Mouse (Mus musculus): ENCODE results near the gene Tyw1. TPM values are rescaled to one million over a fixed set of nuclear protein-coding genes. Genes with fewer than 3 reads are reported as not detected.

Tyw1 gene
- polyA plus RNA-seq, 1 experiment from 2014 or later: 28.5 TPM

DNA sequence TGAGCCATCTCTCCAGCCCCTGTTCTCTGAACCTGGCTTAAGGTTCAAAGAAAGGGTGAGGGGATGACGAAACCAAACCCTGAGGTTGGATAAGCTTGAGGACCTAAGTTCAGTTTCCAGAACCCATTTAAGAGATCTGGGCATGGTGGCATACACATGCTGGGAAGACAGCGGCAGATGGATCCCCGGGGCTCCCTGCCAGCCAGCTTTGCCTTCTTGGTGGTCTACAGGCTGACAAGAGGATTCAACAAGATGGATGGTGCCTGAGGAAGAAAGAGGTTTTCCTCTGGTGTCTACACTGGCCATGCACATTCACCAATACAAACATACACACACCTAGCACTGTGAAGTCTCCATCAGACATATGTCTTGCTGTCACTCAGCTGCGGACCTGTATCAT, 37.6 kb downstream of the Tyw1 start:
- DNase-seq (ENCODE audit: low spot score) (no peak), ATAC-seq (replicated peaks; ENCODE audit: low FRiP score) (no peak)
- no peaks in the 10 kb centered on the region for H3K27me3 ChIP-seq (replicated peaks; ENCODE audit: control insufficient read depth, insufficient read depth, low read length)
- no peak overlapping the region for H3K4me2 ChIP-seq
- no peaks in the 10 kb centered on the region for H3K9me3 ChIP-seq (ENCODE audit: control insufficient read depth, low read length)
- H3K4me1 ChIP-seq (replicated peaks; ENCODE audit: control insufficient read depth, insufficient read depth, low read length): no peaks in the 10 kb centered on the region
- H3K4me3 ChIP-seq (ENCODE audit: low read depth, low read length): no peak overlapping the region
- H3K27ac ChIP-seq (ENCODE audit: low read depth, low read length): no peak overlapping the region
- H3K36me3 ChIP-seq (ENCODE audit: control insufficient read depth, insufficient read depth, low read length): peaks cover 27% of the 10 kb centered on the region
- no peak overlapping the region for H3K9ac ChIP-seq (ENCODE audit: low read depth, low read length)
- 85% methylated on average over 4 of the region's 4 CpGs for WGBS

DNA sequence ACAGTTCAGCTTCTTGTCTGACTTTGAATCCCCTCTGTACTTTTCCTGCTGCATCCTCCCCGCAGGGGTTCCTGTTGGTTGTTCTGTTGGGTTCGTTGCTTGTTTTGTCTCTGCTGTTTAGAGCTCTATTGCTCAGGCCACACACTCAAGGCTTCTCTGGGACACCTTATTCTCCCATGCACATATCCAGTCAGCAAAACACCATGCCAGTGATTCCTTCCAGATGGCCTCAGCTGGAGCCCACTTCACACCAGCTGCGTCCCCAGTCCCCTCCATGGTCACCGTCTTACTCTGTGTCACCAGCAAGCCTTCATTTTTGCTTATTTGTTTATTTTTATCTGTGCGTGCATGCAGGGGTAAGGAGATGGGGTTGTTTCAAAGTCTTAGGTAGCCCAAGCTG, 38.5 kb downstream of the Tyw1 start:
- no peak overlapping the region for H3K9ac ChIP-seq (ENCODE audit: low read depth, low read length)
- no peaks in the 10 kb centered on the region for H3K27me3 ChIP-seq (replicated peaks; ENCODE audit: control insufficient read depth, insufficient read depth, low read length)
- 86% methylated on average over 5 of the region's 5 CpGs for WGBS
- H3K4me3 ChIP-seq (ENCODE audit: low read depth, low read length): no peak overlapping the region
- no peak for DNase-seq (ENCODE audit: low spot score)
- peaks cover 21% of the 10 kb centered on the region; the same call in 1 of the 2 replicates for H3K36me3 ChIP-seq (ENCODE audit: control insufficient read depth, insufficient read depth, low read length)
- no peak overlapping the region for H3K27ac ChIP-seq (ENCODE audit: low read depth, low read length)
- H3K4me2 ChIP-seq: no peak overlapping the region
- no peaks in the 10 kb centered on the region for H3K4me1 ChIP-seq (replicated peaks; ENCODE audit: control insufficient read depth, insufficient read depth, low read length)
- no peak for ATAC-seq (replicated peaks; ENCODE audit: low FRiP score)
- H3K9me3 ChIP-seq (ENCODE audit: control insufficient read depth, low read length): no peaks in the 10 kb centered on the region

DNA sequence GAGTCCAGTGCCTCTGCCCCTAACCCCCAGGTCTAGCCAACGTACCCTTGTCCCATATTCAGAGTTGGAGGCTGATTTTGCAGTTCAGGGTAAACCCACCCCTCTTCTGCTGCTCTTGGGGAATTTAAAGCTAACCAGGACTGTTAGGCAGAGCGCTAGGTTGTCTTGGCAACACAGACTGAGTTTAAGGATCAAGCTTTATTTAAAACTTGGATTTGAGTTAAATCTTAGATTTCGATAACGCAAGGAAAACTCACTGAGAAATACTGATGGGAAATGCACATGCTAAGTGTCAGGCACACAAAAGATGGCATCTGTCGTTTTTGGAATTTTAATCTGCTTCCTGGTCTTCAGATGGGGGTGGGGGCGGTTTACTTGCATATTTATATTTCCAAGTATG, 39.2 kb downstream of the Tyw1 start:
- Histone ChIP-seq H3K4me1 (replicated peaks; ENCODE audit: control insufficient read depth, insufficient read depth, low read length) (no peaks in the 10 kb centered on the region), H3K27ac (ENCODE audit: low read depth, low read length) (no peak overlapping the region), H3K27me3 (replicated peaks; ENCODE audit: control insufficient read depth, insufficient read depth, low read length) (no peaks in the 10 kb centered on the region), H3K4me3 (ENCODE audit: low read depth, low read length) (no peak overlapping the region), H3K4me2 (no peak overlapping the region), H3K36me3 (ENCODE audit: control insufficient read depth, insufficient read depth, low read length) (peaks cover 20% of the 10 kb centered on the region; the same call in 1 of the 2 replicates), H3K9me3 (ENCODE audit: control insufficient read depth, low read length) (no peaks in the 10 kb centered on the region), H3K9ac (ENCODE audit: low read depth, low read length) (no peak overlapping the region)
- 91% methylated on average over 6 of the region's 6 CpGs for WGBS
- no peak for ATAC-seq (replicated peaks; ENCODE audit: low FRiP score)
- DNase-seq (ENCODE audit: low spot score): no peak

DNA sequence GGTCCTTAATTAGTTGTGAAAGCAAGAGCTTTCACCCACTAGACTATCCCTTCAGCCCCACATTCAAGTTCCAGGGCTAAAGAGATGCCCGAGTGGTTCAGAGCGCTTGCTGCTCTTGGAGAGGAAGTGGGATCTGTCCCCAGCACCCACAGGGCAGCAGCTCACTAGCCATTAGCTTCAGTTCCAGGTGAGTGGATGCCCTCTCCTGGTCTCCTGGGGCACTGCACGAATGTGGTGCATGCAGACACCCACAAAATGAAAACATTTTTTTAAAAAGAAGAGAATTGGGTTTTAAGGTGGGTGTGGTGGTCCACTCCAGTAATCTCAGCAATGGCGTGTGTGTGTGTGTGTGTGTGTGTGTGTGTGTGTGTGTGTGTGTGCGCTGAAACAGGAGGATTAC, 40.7 kb downstream of the Tyw1 start:
- Histone ChIP-seq H3K4me3 (ENCODE audit: low read depth, low read length) (no peak overlapping the region), H3K36me3 (ENCODE audit: control insufficient read depth, insufficient read depth, low read length) (peaks cover 18% of the 10 kb centered on the region; the same call in 1 of the 2 replicates), H3K27me3 (replicated peaks; ENCODE audit: control insufficient read depth, insufficient read depth, low read length) (no peaks in the 10 kb centered on the region), H3K9ac (ENCODE audit: low read depth, low read length) (no peak overlapping the region), H3K4me1 (replicated peaks; ENCODE audit: control insufficient read depth, insufficient read depth, low read length) (no peaks in the 10 kb centered on the region), H3K9me3 (ENCODE audit: control insufficient read depth, low read length) (no peaks in the 10 kb centered on the region), H3K27ac (ENCODE audit: low read depth, low read length) (no peak overlapping the region), H3K4me2 (no peak overlapping the region)
- no peak for ATAC-seq (replicated peaks; ENCODE audit: low FRiP score)
- DNase-seq (ENCODE audit: low spot score): no peak
- WGBS: 86% methylated on average over 5 of the region's 5 CpGs

DNA sequence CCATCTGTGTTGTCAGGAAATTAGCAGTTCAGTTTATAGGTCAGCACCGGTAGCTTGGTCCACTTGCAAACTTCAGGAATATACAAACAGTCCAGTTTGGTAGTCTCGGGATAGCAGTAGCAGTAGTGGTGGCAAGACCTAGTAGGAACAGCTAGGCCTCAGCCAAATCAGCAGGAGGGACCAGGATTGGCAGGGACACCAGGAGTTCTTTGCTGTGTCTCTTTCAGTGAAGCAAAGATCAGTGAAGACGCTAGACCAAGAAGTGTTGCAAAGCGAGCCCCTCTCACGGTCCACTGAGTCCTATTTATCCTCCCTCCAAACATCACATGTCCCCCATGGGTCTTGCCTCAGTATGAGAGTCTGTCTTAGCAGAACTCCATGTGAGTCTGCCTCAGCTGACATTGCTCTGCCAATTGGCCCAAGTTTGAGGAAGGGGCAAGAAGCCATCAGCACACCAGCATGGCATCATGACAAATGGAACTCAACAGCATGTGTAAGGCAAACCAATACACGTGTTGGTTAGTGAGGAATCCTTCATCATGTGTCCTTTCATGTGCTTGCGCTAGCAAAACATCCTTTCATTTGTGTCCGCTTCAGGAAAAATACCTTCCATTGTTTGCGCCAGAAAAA, 43.5 kb downstream of the Tyw1 start:
- Histone ChIP-seq H3K27me3 (replicated peaks; ENCODE audit: control insufficient read depth, insufficient read depth, low read length) (no peaks in the 10 kb centered on the region), H3K4me2 (no peak overlapping the region), H3K36me3 (ENCODE audit: control insufficient read depth, insufficient read depth, low read length) (peaks cover 26% of the 10 kb centered on the region), H3K9ac (ENCODE audit: low read depth, low read length) (no peak overlapping the region), H3K4me3 (ENCODE audit: low read depth, low read length) (no peak overlapping the region), H3K9me3 (ENCODE audit: control insufficient read depth, low read length) (no peaks in the 10 kb centered on the region), H3K4me1 (replicated peaks; ENCODE audit: control insufficient read depth, insufficient read depth, low read length) (no peaks in the 10 kb centered on the region), H3K27ac (ENCODE audit: low read depth, low read length) (no peak overlapping the region)
- 93% methylated on average over 9 of the region's 9 CpGs for WGBS
- DNase-seq (ENCODE audit: low spot score) (no peak), ATAC-seq (replicated peaks; ENCODE audit: low FRiP score) (no peak)

DNA sequence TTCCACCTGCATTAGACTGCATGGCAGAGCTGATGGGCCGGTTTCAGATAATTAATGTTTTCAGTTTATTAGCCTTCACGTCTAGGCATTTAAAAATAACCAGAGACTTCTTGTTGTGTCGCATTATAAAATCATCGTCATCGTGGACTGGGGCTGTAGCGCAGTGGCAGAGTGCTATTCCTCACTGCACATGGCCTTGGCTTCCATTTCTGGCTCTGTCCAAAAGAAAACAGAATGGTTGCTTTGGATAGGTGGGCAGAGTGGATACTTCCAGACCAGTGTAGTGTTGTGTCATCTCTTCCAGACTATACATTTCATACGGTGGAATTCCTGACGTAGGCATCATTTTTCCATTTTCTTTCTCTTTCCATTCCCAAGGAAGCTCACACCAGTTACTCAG, 44.1 kb downstream of the Tyw1 start:
- no peak overlapping the region for H3K9ac ChIP-seq (ENCODE audit: low read depth, low read length)
- no peak overlapping the region for H3K27ac ChIP-seq (ENCODE audit: low read depth, low read length)
- H3K4me2 ChIP-seq: no peak overlapping the region
- H3K9me3 ChIP-seq (ENCODE audit: control insufficient read depth, low read length): no peaks in the 10 kb centered on the region
- DNase-seq (ENCODE audit: low spot score) (no peak), ATAC-seq (replicated peaks; ENCODE audit: low FRiP score) (no peak)
- no peaks in the 10 kb centered on the region for H3K27me3 ChIP-seq (replicated peaks; ENCODE audit: control insufficient read depth, insufficient read depth, low read length)
- WGBS: 95% methylated on average over 8 of the region's 8 CpGs
- no peaks in the 10 kb centered on the region for H3K4me1 ChIP-seq (replicated peaks; ENCODE audit: control insufficient read depth, insufficient read depth, low read length)
- peaks cover 31% of the 10 kb centered on the region for H3K36me3 ChIP-seq (ENCODE audit: control insufficient read depth, insufficient read depth, low read length)
- no peak overlapping the region for H3K4me3 ChIP-seq (ENCODE audit: low read depth, low read length)

- Histone ChIP-seq H3K4me1 (replicated peaks; ENCODE audit: control insufficient read depth, insufficient read depth, low read length) (no peaks in the 10 kb centered on the region), H3K36me3 (ENCODE audit: control insufficient read depth, insufficient read depth, low read length) (peaks cover 29% of the 10 kb centered on the region), H3K27ac (ENCODE audit: low read depth, low read length) (no peak overlapping the region), H3K4me2 (no peak overlapping the region), H3K9me3 (ENCODE audit: control insufficient read depth, low read length) (no peaks in the 10 kb centered on the region), H3K9ac (ENCODE audit: low read depth, low read length) (no peak overlapping the region), H3K4me3 (ENCODE audit: low read depth, low read length) (no peak overlapping the region), H3K27me3 (replicated peaks; ENCODE audit: control insufficient read depth, insufficient read depth, low read length) (no peaks in the 10 kb centered on the region)
- DNase-seq (ENCODE audit: low spot score): no peak
- 92% methylated on average over 6 of the region's 6 CpGs for WGBS
- no peak for ATAC-seq (replicated peaks; ENCODE audit: low FRiP score)
Observed at GRCm38 (mm10) chr5:130303611-130304010, 48.2 kb downstream of the Tyw1 start.

DNA sequence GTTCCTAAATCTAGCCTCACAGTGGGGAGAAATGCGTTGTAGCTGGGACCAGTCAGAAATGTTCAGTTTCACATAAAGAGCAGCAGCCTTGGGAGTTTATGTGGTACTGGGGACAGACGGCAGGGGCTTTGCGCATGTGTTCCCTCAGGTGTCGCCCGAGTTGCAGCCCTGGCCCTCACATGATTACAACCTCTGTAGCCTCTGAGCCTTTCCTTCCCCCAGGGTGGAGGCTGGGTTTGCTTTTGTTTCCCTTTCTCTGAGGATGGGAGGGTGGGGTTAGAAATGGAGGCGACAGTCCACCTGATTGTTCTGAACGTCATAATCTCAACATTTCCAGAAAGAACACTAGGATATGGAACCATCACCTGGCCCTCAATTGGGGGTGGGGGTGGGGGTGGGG, 52.5 kb downstream of the Tyw1 start:
- H3K27ac ChIP-seq (ENCODE audit: low read depth, low read length): no peak overlapping the region
- no peaks in the 10 kb centered on the region for H3K27me3 ChIP-seq (replicated peaks; ENCODE audit: control insufficient read depth, insufficient read depth, low read length)
- no peak for ATAC-seq (replicated peaks; ENCODE audit: low FRiP score)
- no peak overlapping the region for H3K4me3 ChIP-seq (ENCODE audit: low read depth, low read length)
- 84% methylated on average over 7 of the region's 7 CpGs for WGBS
- H3K4me1 ChIP-seq (replicated peaks; ENCODE audit: control insufficient read depth, insufficient read depth, low read length): no peaks in the 10 kb centered on the region
- no peak overlapping the region for H3K4me2 ChIP-seq
- no peak for DNase-seq (ENCODE audit: low spot score)
- no peaks in the 10 kb centered on the region for H3K9me3 ChIP-seq (ENCODE audit: control insufficient read depth, low read length)
- no peak overlapping the region for H3K9ac ChIP-seq (ENCODE audit: low read depth, low read length)
- H3K36me3 ChIP-seq (ENCODE audit: control insufficient read depth, insufficient read depth, low read length): peaks cover 18% of the 10 kb centered on the region

- 93% methylated on average over 4 of the region's 4 CpGs for WGBS
Observed at GRCm38 (mm10) chr5:130310077-130310476, 54.7 kb downstream of the Tyw1 start.

More at GRCm38 (mm10) chr5:130310077-130310476, 54.7 kb downstream of the Tyw1 start:
- DNase-seq (ENCODE audit: low spot score): no peak
- H3K27me3 ChIP-seq (replicated peaks; ENCODE audit: control insufficient read depth, insufficient read depth, low read length): no peaks in the 10 kb centered on the region
- H3K27ac ChIP-seq (ENCODE audit: low read depth, low read length): no peak overlapping the region
- H3K4me3 ChIP-seq (ENCODE audit: low read depth, low read length): no peak overlapping the region
- H3K9ac ChIP-seq (ENCODE audit: low read depth, low read length): no peak overlapping the region
- H3K9me3 ChIP-seq (ENCODE audit: control insufficient read depth, low read length): no peaks in the 10 kb centered on the region
- no peaks in the 10 kb centered on the region for H3K4me1 ChIP-seq (replicated peaks; ENCODE audit: control insufficient read depth, insufficient read depth, low read length)
- H3K36me3 ChIP-seq (ENCODE audit: control insufficient read depth, insufficient read depth, low read length): peaks cover 9% of the 10 kb centered on the region; the same call in 1 of the 2 replicates
- no peak overlapping the region for H3K4me2 ChIP-seq
- ATAC-seq (replicated peaks; ENCODE audit: low FRiP score): no peak

All from liver, embryonic 11.5 days (tissue).